Mouse (Mus musculus) intestine, postnatal 0 days (tissue): ENCODE results near the gene Tmem204. TPM values are rescaled to one million over a fixed set of nuclear protein-coding genes. Genes with fewer than 3 reads are reported as not detected.

ENCODE experiments used
- ATAC-seq: fragments of 200-750 bp; cut with Nextera tagmentation; 2 replicates; pipeline ENCODE4 v1.8.0; 2017; ENCODE audit warnings: mild to moderate bottlenecking, moderate TSS enrichment, moderate library complexity
- H3K27ac ChIP-seq: fragments of 300-500 bp; sonication (generic); 2 replicates; pipeline ENCODE4 v1.5.1; 2014; ENCODE audit warnings: mild to moderate bottlenecking, low read depth, low read length, moderate library complexity
- H3K27me3 ChIP-seq: fragments of 300-500 bp; sonication (generic); replicated peaks from 2 replicates; pipeline ENCODE4 v1.6.1; 2014; ENCODE audit warnings: low read length, mixed read lengths; ENCODE audit not compliant: control insufficient read depth, insufficient read depth
- H3K36me3 ChIP-seq: fragments of 300-500 bp; sonication (generic); 2 replicates; pipeline ENCODE4 v1.6.1; 2014; ENCODE audit warnings: mild to moderate bottlenecking, moderate library complexity; ENCODE audit not compliant: control insufficient read depth, insufficient read depth
- H3K4me1 ChIP-seq: fragments of 300-500 bp; sonication (generic); replicated peaks from 2 replicates; pipeline ENCODE4 v1.6.1; 2014; ENCODE audit warnings: antibody characterized with exemption, low read length, mixed read lengths; ENCODE audit not compliant: control insufficient read depth, insufficient read depth
- H3K4me2 ChIP-seq: fragments of 300-500 bp; sonication (generic); replicated peaks from 2 replicates; pipeline ENCODE4 v1.6.1; 2014; ENCODE audit warnings: low read depth, mild to moderate bottlenecking, moderate library complexity
- H3K4me3 ChIP-seq: fragments of 300-500 bp; sonication (generic); 2 replicates; pipeline ENCODE4 v1.5.1; 2014; ENCODE audit warnings: low read depth, low read length
- H3K9ac ChIP-seq: fragments of 300-500 bp; sonication (generic); 2 replicates; pipeline ENCODE4 v1.6.1; 2014; ENCODE audit warnings: mild to moderate bottlenecking, low read depth, low read length
- H3K9me3 ChIP-seq: fragments of 300-500 bp; sonication (generic); 2 replicates; pipeline ENCODE4 v1.6.1; 2016; ENCODE audit warnings: mixed run types; ENCODE audit not compliant: control insufficient read depth
- CTCF ChIP-seq: sonication (generic); IDR thresholded peaks from 2 replicates; pipeline ENCODE4 v1.5.1; 2016; ENCODE audit warnings: low read depth, mild to moderate bottlenecking, control low read depth, antibody characterized with exemption, moderate library complexity
- WGBS: fragments of 180-500 bp; shearing (Covaris S2); extraction: QIAGEN DNeasy Blood & Tissue Kit; methylation state at CpG from one replicate; pipeline ENCODE4 v1.1.7; 2014; 5-methylcytosine and 5-hydroxymethylcytosine counted together
- polyA plus RNA-seq: library from polyadenylated mRNA; unstranded; fragments of >200 nt; fragmentation: Nextera tagmentation; extraction: Ambion mirVana; gene quantifications from 2 replicates; pipeline ENCODE4 v1.2.1, GENCODE M21; 2015

Tmem204 gene
- polyA plus RNA-seq, 1 experiment from 2014 or later = 15.8 TPM

DNA sequence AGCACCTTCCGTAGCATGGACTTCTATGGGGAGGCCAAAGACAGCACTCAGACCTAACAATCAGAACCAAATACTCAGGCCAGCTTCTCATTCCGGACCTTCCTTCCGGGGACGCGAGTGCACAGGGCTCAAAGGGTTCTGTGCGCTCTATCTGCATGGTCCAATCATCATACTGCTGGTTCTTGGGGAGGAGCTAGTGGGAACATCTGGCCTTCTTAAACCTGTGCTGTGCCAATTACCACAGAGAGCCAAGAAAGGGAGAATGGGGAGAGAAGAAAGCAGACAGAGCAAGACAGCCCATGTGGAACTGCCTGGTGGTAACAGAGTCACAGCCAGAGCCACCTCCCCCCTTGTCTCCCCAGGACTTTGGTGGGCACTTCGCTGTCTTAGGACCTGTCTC, 16.8 kb downstream of the Tmem204 start:
- H3K36me3 ChIP-seq = peaks cover 13% of the 10 kb centered on the region; the same call in 1 of the 2 replicates
- ATAC-seq = no peak
- no peak overlapping the region for H3K27ac ChIP-seq
- H3K9ac ChIP-seq = no peak overlapping the region
- no peaks in the 10 kb centered on the region for H3K4me1 ChIP-seq
- H3K27me3 ChIP-seq = no peaks in the 10 kb centered on the region
- no peak overlapping the region for H3K4me2 ChIP-seq
- H3K4me3 ChIP-seq = no peak overlapping the region
- H3K9me3 ChIP-seq = no peaks in the 10 kb centered on the region
- 91% methylated on average over 7 of the region's 7 CpGs for WGBS
- TF ChIP-seq CTCF = no peak

DNA sequence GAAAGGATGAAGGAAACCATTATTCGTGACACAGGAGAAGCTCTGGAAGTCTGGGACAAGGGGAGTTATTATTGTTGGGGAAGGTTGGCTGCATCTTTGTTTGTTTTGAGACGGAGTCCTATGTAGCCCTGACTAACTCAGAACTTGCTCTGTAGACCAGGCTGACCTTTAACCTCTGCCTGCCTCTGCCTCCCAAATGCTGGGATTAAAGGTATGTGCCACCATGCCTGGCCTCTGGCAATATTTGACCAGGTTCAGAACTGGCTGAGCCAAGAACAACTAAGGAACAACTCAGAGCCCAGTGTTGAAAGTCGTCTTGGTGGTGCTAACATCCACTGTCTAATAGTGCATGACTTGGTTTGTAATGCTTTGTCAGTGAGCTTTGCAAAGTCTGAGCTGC, 18.2 kb downstream of the Tmem204 start:
- TF ChIP-seq CTCF = no peak
- H3K9ac ChIP-seq = no peak overlapping the region
- peaks cover 15% of the 10 kb centered on the region; the same call in 1 of the 2 replicates for H3K36me3 ChIP-seq
- H3K4me2 ChIP-seq = no peak overlapping the region
- H3K4me3 ChIP-seq = no peak overlapping the region
- H3K9me3 ChIP-seq = no peaks in the 10 kb centered on the region
- ATAC-seq = no peak
- WGBS = 91% methylated on average over 3 of the region's 3 CpGs
- H3K4me1 ChIP-seq = no peaks in the 10 kb centered on the region
- H3K27me3 ChIP-seq = no peaks in the 10 kb centered on the region
- no peak overlapping the region for H3K27ac ChIP-seq

DNA sequence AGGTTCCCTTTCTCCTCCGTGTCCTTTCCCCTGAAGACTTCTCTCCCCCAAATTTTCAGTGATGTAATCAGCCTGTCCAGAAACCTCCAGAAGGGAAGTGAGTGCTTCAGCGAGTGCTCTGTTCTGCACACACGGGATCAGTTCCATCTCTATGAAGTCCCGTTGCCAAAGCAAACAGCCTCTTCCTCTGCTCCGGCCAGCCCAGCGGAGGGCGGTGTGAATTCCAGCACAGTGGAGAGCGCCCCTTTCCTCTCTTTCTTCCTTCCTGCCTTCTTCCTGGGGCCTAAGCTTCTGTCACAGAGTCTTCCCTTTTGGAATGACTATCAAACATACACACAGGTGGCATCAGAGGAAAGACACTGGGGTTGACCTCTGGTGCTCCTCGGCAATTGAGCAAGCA, 19.0 kb downstream of the Tmem204 start:
- Histone ChIP-seq H3K27me3 (no peaks in the 10 kb centered on the region), H3K9ac (no peak overlapping the region), H3K4me3 (no peak overlapping the region), H3K36me3 (peaks cover 20% of the 10 kb centered on the region; the same call in 1 of the 2 replicates), H3K4me2 (no peak overlapping the region), H3K27ac (peak overlapping the region; percentile 3; the same call in 1 of the 2 replicates), H3K9me3 (no peaks in the 10 kb centered on the region), H3K4me1 (no peaks in the 10 kb centered on the region)
- 63% methylated on average over 9 of the region's 9 CpGs for WGBS
- ATAC-seq = peak; percentile 25; the same call in 1 of the 2 replicates
- peak; percentile 13 for TF ChIP-seq CTCF

DNA sequence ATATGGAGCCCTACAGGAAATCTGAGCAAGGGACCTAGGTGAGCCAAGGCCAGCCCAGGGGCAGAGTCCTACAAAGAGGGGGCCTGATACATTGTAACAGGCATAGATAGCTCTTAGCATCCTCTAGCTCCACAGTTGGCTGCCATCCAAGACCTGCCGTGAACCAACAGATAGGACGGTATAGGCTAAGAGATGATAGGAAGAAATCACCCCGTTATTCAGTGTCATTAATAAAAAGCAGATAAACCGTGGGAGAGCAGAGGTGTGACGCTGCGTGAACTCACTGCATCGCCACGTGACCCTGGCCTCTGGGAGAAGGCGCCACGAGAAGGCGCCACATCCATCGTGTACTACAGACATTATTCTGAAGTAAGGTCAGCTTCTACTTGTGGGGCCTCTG, 19.5 kb downstream of the Tmem204 start:
- Histone ChIP-seq H3K36me3 (peaks cover 19% of the 10 kb centered on the region), H3K9me3 (no peaks in the 10 kb centered on the region), H3K27ac (peak overlapping the region; percentile 3; the same call in 1 of the 2 replicates), H3K4me1 (no peaks in the 10 kb centered on the region), H3K4me3 (no peak overlapping the region), H3K4me2 (no peak overlapping the region), H3K9ac (no peak overlapping the region), H3K27me3 (no peaks in the 10 kb centered on the region)
- 70% methylated on average over 12 of the region's 12 CpGs for WGBS
- no peak for ATAC-seq
- TF ChIP-seq CTCF = no peak

DNA sequence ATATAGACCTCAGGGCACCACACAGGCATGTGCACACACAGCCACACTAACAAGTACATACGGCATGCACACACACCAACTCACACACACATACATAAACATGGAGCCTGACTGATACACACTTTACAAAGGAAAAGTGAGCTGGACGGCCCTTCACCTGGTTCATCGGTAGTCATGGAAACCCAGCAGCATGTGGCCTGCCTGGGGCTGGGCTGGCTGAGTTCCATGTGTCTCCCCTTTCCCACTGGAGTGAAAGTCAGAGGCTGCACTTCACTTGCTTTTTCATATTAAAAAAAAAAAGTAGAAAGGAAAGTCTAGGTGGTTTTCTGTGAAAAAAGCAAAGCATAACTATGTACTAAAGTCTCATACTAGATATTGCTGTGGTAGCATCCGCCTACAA, 20.1 kb downstream of the Tmem204 start:
- H3K9ac ChIP-seq = no peak overlapping the region
- no peak overlapping the region for H3K27ac ChIP-seq
- ATAC-seq = no peak
- H3K4me2 ChIP-seq = no peak overlapping the region
- no peaks in the 10 kb centered on the region for H3K9me3 ChIP-seq
- WGBS = 88% methylated on average over 4 of the region's 4 CpGs
- no peak overlapping the region for H3K4me3 ChIP-seq
- peaks cover 26% of the 10 kb centered on the region for H3K36me3 ChIP-seq
- no peaks in the 10 kb centered on the region for H3K4me1 ChIP-seq
- no peak for TF ChIP-seq CTCF
- no peaks in the 10 kb centered on the region for H3K27me3 ChIP-seq

DNA sequence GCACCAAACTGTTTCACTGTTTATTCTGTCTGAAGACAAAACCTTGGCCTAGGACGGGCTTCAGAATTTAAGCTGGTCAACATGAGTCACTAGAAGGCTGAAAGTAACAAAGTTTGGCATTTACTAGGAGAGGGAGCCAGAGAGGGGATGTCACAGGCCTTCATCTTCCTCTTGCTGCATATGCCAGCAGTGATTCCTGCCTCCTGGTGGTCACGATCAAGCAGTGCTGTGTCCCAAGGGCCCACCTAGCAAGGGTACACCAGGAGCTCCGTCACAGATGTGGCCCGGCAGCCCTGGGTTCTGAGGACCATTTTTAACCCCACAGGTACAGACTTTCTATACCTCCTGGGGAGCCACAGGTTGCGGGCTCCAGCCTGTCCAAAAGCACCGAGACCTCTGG, 26.4 kb downstream of the Tmem204 start:
- H3K9ac ChIP-seq = no peak overlapping the region
- no peak for ATAC-seq

DNA sequence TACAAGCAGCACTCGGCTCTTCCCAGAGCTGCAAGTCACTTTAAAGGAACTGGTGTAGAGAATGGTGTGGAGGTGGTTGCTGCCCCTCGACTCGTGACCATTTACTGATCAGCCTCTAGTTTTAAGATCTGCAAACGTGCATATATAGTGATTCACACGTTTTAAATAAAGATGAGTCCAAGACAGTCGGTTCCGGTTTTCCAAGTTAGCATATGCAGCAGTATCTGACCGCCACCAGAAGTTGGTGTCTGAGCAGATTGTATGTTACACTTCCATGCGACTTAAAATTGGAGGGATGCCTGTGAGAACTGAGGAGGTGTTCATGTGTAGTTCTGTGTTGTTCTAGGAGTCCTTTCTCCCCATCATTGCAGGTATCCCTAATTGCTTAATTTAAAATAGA, 30.1 kb downstream of the Tmem204 start:
- 86% methylated on average over 9 of the region's 9 CpGs for WGBS
- no peak overlapping the region for H3K4me3 ChIP-seq
- H3K9me3 ChIP-seq = no peaks in the 10 kb centered on the region
- no peak for TF ChIP-seq CTCF
- ATAC-seq = no peak
- no peak overlapping the region for H3K4me2 ChIP-seq
- H3K27ac ChIP-seq = no peak overlapping the region
- H3K4me1 ChIP-seq = no peaks in the 10 kb centered on the region
- H3K27me3 ChIP-seq = no peaks in the 10 kb centered on the region
- H3K9ac ChIP-seq = no peak overlapping the region
- H3K36me3 ChIP-seq = peaks cover 23% of the 10 kb centered on the region

More for the DNA sequence above, 26.4 kb downstream of the Tmem204 start:
- H3K27ac ChIP-seq = no peak overlapping the region
- no peaks in the 10 kb centered on the region for H3K27me3 ChIP-seq
- TF ChIP-seq CTCF = peak; percentile 39
- H3K4me1 ChIP-seq = no peaks in the 10 kb centered on the region
- 85% methylated on average over 6 of the region's 6 CpGs for WGBS
- H3K4me3 ChIP-seq = no peak overlapping the region
- H3K4me2 ChIP-seq = no peak overlapping the region
- H3K36me3 ChIP-seq = peaks cover 44% of the 10 kb centered on the region
- H3K9me3 ChIP-seq = no peaks in the 10 kb centered on the region
